Mouse (Mus musculus) limb, embryonic 11.5 days (tissue): ENCODE measurements at regions not wholly inside any gene's neighbourhood (a gene's known extent, or its start where the extent isn't known, plus 50 kb on each side); places are given as distances from the start of the nearest gene placed in this dataset.

Experiments
- ATAC-seq: fragments of 200-750 bp; cut with Nextera tagmentation; 2 replicates; pipeline ENCODE4 v1.8.0; 2017; ENCODE audit warnings: low read depth; ENCODE audit not compliant: insufficient number of reproducible peaks, low FRiP score, low TSS enrichment
- DNase-seq: peaks from one replicate; pipeline ENCODE4 v3.0.0-alpha.2; 2015; ENCODE audit warnings: low spot score
- H3K27ac ChIP-seq: fragments of 300-500 bp; sonication (generic); replicated peaks from 2 replicates; pipeline ENCODE4 v1.5.1; 2014; ENCODE audit warnings: low read depth, mild to moderate bottlenecking, low read length
- H3K27me3 ChIP-seq: fragments of 300-500 bp; sonication (generic); 2 replicates; pipeline ENCODE4 v1.6.1; 2014; ENCODE audit warnings: mild to moderate bottlenecking, low read length, mixed read lengths; ENCODE audit not compliant: control insufficient read depth, insufficient read depth
- H3K36me3 ChIP-seq: fragments of 300-500 bp; sonication (generic); 2 replicates; pipeline ENCODE4 v1.6.1; 2014; ENCODE audit warnings: mild to moderate bottlenecking, low read length, moderate library complexity, mixed read lengths; ENCODE audit not compliant: control insufficient read depth, insufficient read depth
- H3K4me1 ChIP-seq: fragments of 300-500 bp; sonication (generic); 2 replicates; pipeline ENCODE4 v1.6.1; 2014; ENCODE audit warnings: low read length, mixed read lengths; ENCODE audit not compliant: control insufficient read depth, insufficient read depth
- H3K4me2 ChIP-seq: fragments of 300-500 bp; sonication (generic); 2 replicates; pipeline ENCODE4 v1.6.1; 2014; ENCODE audit warnings: low read depth, mild to moderate bottlenecking, moderate library complexity; ENCODE audit not compliant: severe bottlenecking
- H3K4me3 ChIP-seq: fragments of 300-500 bp; sonication (generic); 2 replicates; pipeline ENCODE4 v1.5.1; 2014; ENCODE audit warnings: low read depth, low read length
- H3K9ac ChIP-seq: fragments of 300-500 bp; sonication (generic); 2 replicates; pipeline ENCODE4 v1.6.1; 2014; ENCODE audit warnings: mild to moderate bottlenecking, low read length
- H3K9me3 ChIP-seq: fragments of 300-500 bp; sonication (generic); 2 replicates; pipeline ENCODE4 v1.6.1; 2016; ENCODE audit warnings: low read length; ENCODE audit not compliant: control insufficient read depth
- WGBS: fragments of 180-500 bp; shearing (Covaris S2); extraction: QIAGEN DNeasy Blood & Tissue Kit; methylation state at CpG from one replicate; pipeline ENCODE4 v1.1.7; 2014; 5-methylcytosine and 5-hydroxymethylcytosine counted together

- peaks cover 7% of the 10 kb centered on the region; the same call in 1 of the 2 replicates for H3K9me3 ChIP-seq
- H3K27me3 ChIP-seq = no peaks in the 10 kb centered on the region
- H3K27ac ChIP-seq = peak overlapping the region; percentile 84
- ATAC-seq (peak; percentile 79), DNase-seq (peak; percentile 87)
- 10% methylated on average over 30 of the region's 30 CpGs for WGBS
- H3K36me3 ChIP-seq = no peaks in the 10 kb centered on the region
- H3K4me2 ChIP-seq = peak overlapping the region; percentile 31; the same call in 1 of the 2 replicates
- H3K4me3 ChIP-seq = no peak overlapping the region
- H3K9ac ChIP-seq = peak overlapping the region; percentile 37; the same call in 1 of the 2 replicates
- H3K4me1 ChIP-seq = peaks cover 69% of the 10 kb centered on the region
These were observed 212.4 kb downstream of the Srbd1 start for GRCm38 (mm10) chr17:85932360-85933132.

GRCm38 (mm10) chr17:85931955-85932354 lies 213.0 kb downstream of the Srbd1 start:
- peak overlapping the region; percentile 31; the same call in 1 of the 2 replicates for H3K4me2 ChIP-seq
- peaks cover 69% of the 10 kb centered on the region for H3K4me1 ChIP-seq
- 21% methylated on average over 10 of the region's 10 CpGs for WGBS
- no peak overlapping the region for H3K4me3 ChIP-seq
- DNase-seq (peak; percentile 68), ATAC-seq (no peak)
- H3K9ac ChIP-seq = no peak overlapping the region
- no peaks in the 10 kb centered on the region for H3K27me3 ChIP-seq
- H3K9me3 ChIP-seq = peaks cover 2% of the 10 kb centered on the region; the same call in 1 of the 2 replicates
- no peaks in the 10 kb centered on the region for H3K36me3 ChIP-seq
- peak overlapping the region; percentile 84 for H3K27ac ChIP-seq

GRCm38 (mm10) chr17:85930789-85931188 lies 214.2 kb downstream of the Srbd1 start:
- peaks cover 65% of the 10 kb centered on the region for H3K4me1 ChIP-seq
- no peak for ATAC-seq
- no peak overlapping the region for H3K9ac ChIP-seq
- H3K9me3 ChIP-seq = no peaks in the 10 kb centered on the region
- 0 out of 2 replicates have a peak overlapping the region, but pooled peaks have one; percentile 10 for H3K27ac ChIP-seq
- no peak overlapping the region for H3K4me3 ChIP-seq
- H3K36me3 ChIP-seq = no peaks in the 10 kb centered on the region
- H3K27me3 ChIP-seq = no peaks in the 10 kb centered on the region
- DNase-seq = peak; percentile 31
- WGBS = 33% methylated on average over 5 of the region's 5 CpGs
- H3K4me2 ChIP-seq = no peak overlapping the region

GRCm38 (mm10) chr17:85930331-85930730 lies 214.6 kb downstream of the Srbd1 start:
- Histone ChIP-seq H3K9ac (no peak overlapping the region), H3K4me2 (no peak overlapping the region), H3K27ac (0 out of 2 replicates have a peak overlapping the region, but pooled peaks have one; percentile 10), H3K4me3 (no peak overlapping the region), H3K4me1 (peaks cover 60% of the 10 kb centered on the region), H3K27me3 (no peaks in the 10 kb centered on the region), H3K9me3 (no peaks in the 10 kb centered on the region), H3K36me3 (no peaks in the 10 kb centered on the region)
- WGBS = 62% methylated on average over 3 of the region's 3 CpGs
- ATAC-seq (no peak), DNase-seq (peak; percentile 44)

GRCm38 (mm10) chr17:85929699-85930286 lies 215.2 kb downstream of the Srbd1 start:
- ATAC-seq = no peak
- peaks cover 57% of the 10 kb centered on the region for H3K4me1 ChIP-seq

GRCm38 (mm10) chr17:85928543-85928942 lies 216.4 kb downstream of the Srbd1 start:
- Histone ChIP-seq H3K27me3 (no peaks in the 10 kb centered on the region), H3K36me3 (no peaks in the 10 kb centered on the region), H3K4me1 (peaks cover 52% of the 10 kb centered on the region), H3K4me2 (no peak overlapping the region), H3K27ac (no peak overlapping the region; the same call in 1 of the 2 replicates), H3K4me3 (no peak overlapping the region), H3K9ac (no peak overlapping the region), H3K9me3 (no peaks in the 10 kb centered on the region)
- WGBS = 4% methylated on average over 2 of the region's 2 CpGs
- ATAC-seq = no peak
- peak; percentile 40 for DNase-seq

More at GRCm38 (mm10) chr17:85929699-85930286, 215.2 kb downstream of the Srbd1 start:
- H3K27me3 ChIP-seq = no peaks in the 10 kb centered on the region
- H3K9me3 ChIP-seq = no peaks in the 10 kb centered on the region
- 32% methylated on average over 12 of the region's 12 CpGs for WGBS
- H3K27ac ChIP-seq = peak overlapping the region; percentile 65
- H3K4me2 ChIP-seq = no peak overlapping the region
- peak; percentile 63 for DNase-seq
- H3K36me3 ChIP-seq = no peaks in the 10 kb centered on the region
- H3K4me3 ChIP-seq = no peak overlapping the region
- no peak overlapping the region for H3K9ac ChIP-seq

GRCm38 (mm10) chr17:85927261-85927660 lies 217.7 kb downstream of the Srbd1 start:
- DNase-seq = no peak
- 0 out of 2 replicates have a peak, but pooled peaks cover 3% of the 10 kb centered on the region for H3K27me3 ChIP-seq

GRCm38 (mm10) chr17:85926044-85926443 lies 218.9 kb downstream of the Srbd1 start:
- H3K4me2 ChIP-seq = no peak overlapping the region
- H3K9ac ChIP-seq = no peak overlapping the region
- H3K4me1 ChIP-seq = peaks cover 38% of the 10 kb centered on the region
- DNase-seq = no peak
- H3K36me3 ChIP-seq = no peaks in the 10 kb centered on the region
- H3K9me3 ChIP-seq = no peaks in the 10 kb centered on the region
- H3K27ac ChIP-seq = no peak overlapping the region
- 0 out of 2 replicates have a peak, but pooled peaks cover 3% of the 10 kb centered on the region for H3K27me3 ChIP-seq
- WGBS = 86% methylated on average over 4 of the region's 4 CpGs
- no peak overlapping the region for H3K4me3 ChIP-seq
- ATAC-seq = no peak

More at GRCm38 (mm10) chr17:85927261-85927660, 217.7 kb downstream of the Srbd1 start:
- 79% methylated on average over 9 of the region's 9 CpGs for WGBS
- Histone ChIP-seq H3K27ac (no peak overlapping the region), H3K9me3 (no peaks in the 10 kb centered on the region), H3K4me1 (peaks cover 40% of the 10 kb centered on the region), H3K4me3 (no peak overlapping the region), H3K36me3 (no peaks in the 10 kb centered on the region), H3K9ac (no peak overlapping the region), H3K4me2 (no peak overlapping the region)
- no peak for ATAC-seq
